Mouse (Mus musculus) skeletal muscle tissue, adult 2 months (tissue): ENCODE data around the gene Grb10.

Experiments used
- DNase-seq: peaks from one replicate; pipeline ENCODE4 v3.0.0-alpha.2; 2012; ENCODE audit warnings: low read depth, low spot score

Grb10 gene

GRCm38 (mm10) chr11:12032831-12033230 is 5.7 kb downstream of the Grb10 start:
- DNase-seq = no peak

GRCm38 (mm10) chr11:12026638-12027037 is 11.8 kb downstream of the Grb10 start:
- no peak for DNase-seq

- no peak for DNase-seq
Observed at GRCm38 (mm10) chr11:12025756-12026593, 12.5 kb downstream of the Grb10 start.

- no peak for DNase-seq
Observed at GRCm38 (mm10) chr11:12025392-12025755, 13.1 kb downstream of the Grb10 start.

- DNase-seq = no peak
Observed at GRCm38 (mm10) chr11:12023051-12023450, 15.4 kb downstream of the Grb10 start.

GRCm38 (mm10) chr11:12019651-12020050 is 18.8 kb downstream of the Grb10 start:
- no peak for DNase-seq

- DNase-seq = no peak
Observed at GRCm38 (mm10) chr11:12018604-12019003, 19.9 kb downstream of the Grb10 start.

- DNase-seq = no peak
Observed at GRCm38 (mm10) chr11:12010084-12010483, 28.4 kb downstream of the Grb10 start.

- DNase-seq = no peak
Observed at GRCm38 (mm10) chr11:12000293-12000910, 38.1 kb downstream of the Grb10 start.

GRCm38 (mm10) chr11:11998881-11999280 is 39.6 kb downstream of the Grb10 start:
- DNase-seq = no peak

GRCm38 (mm10) chr11:11997045-11997444 is 41.4 kb downstream of the Grb10 start:
- DNase-seq = peak; percentile 62

- DNase-seq = no peak
Observed at GRCm38 (mm10) chr11:11995371-11995770, 43.1 kb downstream of the Grb10 start.

- no peak for DNase-seq
Observed at GRCm38 (mm10) chr11:11993807-11994206, 44.7 kb downstream of the Grb10 start.

- DNase-seq = no peak
Observed at GRCm38 (mm10) chr11:11993183-11993582, 45.3 kb downstream of the Grb10 start.

- DNase-seq = no peak
Observed at GRCm38 (mm10) chr11:11989850-11990249, 48.6 kb downstream of the Grb10 start.

GRCm38 (mm10) chr11:11987233-11987632 is 51.2 kb downstream of the Grb10 start:
- no peak for DNase-seq

- DNase-seq = no peak
Observed at GRCm38 (mm10) chr11:11978611-11979197, 59.8 kb downstream of the Grb10 start.

- DNase-seq = no peak
Observed at GRCm38 (mm10) chr11:11974591-11975255, 63.8 kb downstream of the Grb10 start.

- DNase-seq = peak; percentile 84
Observed at GRCm38 (mm10) chr11:11973366-11974014, 65.0 kb downstream of the Grb10 start.

GRCm38 (mm10) chr11:11972401-11973110 is 65.9 kb downstream of the Grb10 start:
- no peak for DNase-seq

GRCm38 (mm10) chr11:11970246-11970645 is 68.2 kb downstream of the Grb10 start:
- no peak for DNase-seq
